Mouse (Mus musculus): ENCODE measurements at regions not wholly inside any gene's neighbourhood (a gene's known extent, or its start where the extent isn't known, plus 50 kb on each side); places are given as distances from the start of the nearest gene placed in this dataset.

GRCm38 (mm10) chr5:54191688-54192087, 193.4 kb downstream of the Stim2 start:
- TF ChIP-seq POLR2A (IDR thresholded peaks at IDR 0.05; ENCODE audit: borderline replicate concordance, extremely low read depth, low read depth, low read length): no peak
- 0 out of 2 replicates have a peak, but pooled peaks have one; percentile 5 for TF ChIP-seq CTCF (IDR thresholded peaks at IDR 0.05; ENCODE audit: insufficient read depth, low read length)
